Mouse (Mus musculus) cerebellum, adult 2 months (tissue): ENCODE results near the gene A630001G21Rik.

Source experiments
- CTCF ChIP-seq: fragments of 200-500 bp; IDR thresholded peaks from 2 replicates; pipeline ENCODE4 v1.5.1; 2011; ENCODE audit warnings: low read depth, mild to moderate bottlenecking, control low read depth, low read length, moderate library complexity, borderline replicate concordance; ENCODE audit not compliant: insufficient read depth
- POLR2A ChIP-seq: fragments of 200-500 bp; IDR thresholded peaks from 2 replicates; pipeline ENCODE4 v1.6.1; 2011; ENCODE audit warnings: low read length, control low read depth, borderline replicate concordance; ENCODE audit not compliant: insufficient read depth

- TF ChIP-seq CTCF (no peak), POLR2A (no peak)
Observed at GRCm38 (mm10) chr1:85751932-85752680, 26.3 kb downstream of the A630001G21Rik start.
